Mouse (Mus musculus): ENCODE measurements around the gene Sf3b3. TPM values are rescaled to one million over a fixed set of nuclear protein-coding genes. Genes with fewer than 3 reads are reported as not detected.
A peak's percentile ranks its signal among the peaks of the same experiment; 100 is the strongest.
"Not testable (repeated sequence)": the region's sequence is repeated elsewhere in the genome, so short reads cannot be mapped to it uniquely, and the experiment has no call there.

The Sf3b3 gene
- polyA plus RNA-seq, 1 experiment = 39.9 TPM

GRCm38 (mm10) chr8:110808495-110809472 lies 37.8 kb downstream of the Sf3b3 start:
- peak in 1 of 2 experiments; percentile 65 for DNase-seq (ENCODE audit: extremely low spot score in 1 of 2, low spot score in 1 of 2)

- DNase-seq (ENCODE audit: extremely low spot score in 1 of 2, low spot score in 1 of 2) = no peak
These were observed 40.4 kb downstream of the Sf3b3 start for GRCm38 (mm10) chr8:110806146-110806545.

- no peak for DNase-seq (ENCODE audit: extremely low spot score in 1 of 2, low spot score in 1 of 2)
These were observed 40.9 kb downstream of the Sf3b3 start, which contains the start of gene Il34 for GRCm38 (mm10) chr8:110805669-110806068. Gene Il34, minus strand, starts transcription at chr8:110805924.

- DNase-seq (ENCODE audit: extremely low spot score in 1 of 2, low spot score in 1 of 2) = no peak
These were observed 41.6 kb downstream of the Sf3b3 start for GRCm38 (mm10) chr8:110804825-110805514.

- no peak for DNase-seq (ENCODE audit: extremely low spot score in 1 of 2, low spot score in 1 of 2)
These were observed 42.7 kb downstream of the Sf3b3 start for GRCm38 (mm10) chr8:110803856-110804255.

GRCm38 (mm10) chr8:110802988-110803387 lies 43.6 kb downstream of the Sf3b3 start:
- DNase-seq (ENCODE audit: extremely low spot score in 1 of 2, low spot score in 1 of 2) = no peak

GRCm38 (mm10) chr8:110797086-110797485 lies 49.5 kb downstream of the Sf3b3 start:
- DNase-seq (ENCODE audit: extremely low spot score in 1 of 2, low spot score in 1 of 2) = no peak

- DNase-seq (ENCODE audit: extremely low spot score in 1 of 2, low spot score in 1 of 2) = no peak
These were observed 52.1 kb downstream of the Sf3b3 start for GRCm38 (mm10) chr8:110794363-110794965.

- DNase-seq (ENCODE audit: extremely low spot score in 1 of 2, low spot score in 1 of 2) = no peak
These were observed 52.7 kb downstream of the Sf3b3 start for GRCm38 (mm10) chr8:110793936-110794335.

GRCm38 (mm10) chr8:110793511-110793910 lies 53.1 kb downstream of the Sf3b3 start:
- DNase-seq (ENCODE audit: extremely low spot score in 1 of 2, low spot score in 1 of 2) = no peak

GRCm38 (mm10) chr8:110792574-110793200 lies 53.9 kb downstream of the Sf3b3 start:
- DNase-seq (ENCODE audit: extremely low spot score in 1 of 2, low spot score in 1 of 2) = no peak

GRCm38 (mm10) chr8:110791164-110791563 lies 55.4 kb downstream of the Sf3b3 start:
- DNase-seq (ENCODE audit: extremely low spot score in 1 of 2, low spot score in 1 of 2) = no peak

GRCm38 (mm10) chr8:110790270-110790669 lies 56.3 kb downstream of the Sf3b3 start:
- DNase-seq (ENCODE audit: extremely low spot score in 1 of 2, low spot score in 1 of 2) = no peak

GRCm38 (mm10) chr8:110789571-110789970 lies 57.0 kb downstream of the Sf3b3 start:
- DNase-seq (ENCODE audit: extremely low spot score in 1 of 2, low spot score in 1 of 2) = no peak

- no peak for DNase-seq (ENCODE audit: extremely low spot score in 1 of 2, low spot score in 1 of 2)
These were observed 57.6 kb downstream of the Sf3b3 start for GRCm38 (mm10) chr8:110788981-110789380.

GRCm38 (mm10) chr8:110787411-110787954 lies 59.1 kb downstream of the Sf3b3 start:
- no peak for DNase-seq (ENCODE audit: extremely low spot score in 1 of 2, low spot score in 1 of 2)

- DNase-seq (ENCODE audit: extremely low spot score in 1 of 2, low spot score in 1 of 2) = no peak
These were observed 59.7 kb downstream of the Sf3b3 start for GRCm38 (mm10) chr8:110786934-110787333.

GRCm38 (mm10) chr8:110786501-110786900 lies 60.1 kb downstream of the Sf3b3 start:
- not testable (repeated sequence) for DNase-seq (ENCODE audit: extremely low spot score in 1 of 2, low spot score in 1 of 2)

- no peak for DNase-seq (ENCODE audit: extremely low spot score in 1 of 2, low spot score in 1 of 2)
These were observed 61.2 kb downstream of the Sf3b3 start for GRCm38 (mm10) chr8:110785366-110785765.

All from frontal cortex, adult 2 months (tissue).